Mouse (Mus musculus) effector memory CD4-positive, alpha-beta T cell, adult 5 months (primary cell): Measurements from ENCODE around the gene Unc5a. TPM values are rescaled to one million over a fixed set of nuclear protein-coding genes. Genes with fewer than 3 reads are reported as not detected.

ENCODE experiments used
- polyA plus RNA-seq: library from polyadenylated mRNA; unstranded; fragments of 100-300 nt; shearing (Covaris generic); gene quantifications from one replicate; pipeline ENCODE4 v1.2.1, GENCODE M21; 2017

The Unc5a gene
- polyA plus RNA-seq = 11.4 TPM

DNA sequence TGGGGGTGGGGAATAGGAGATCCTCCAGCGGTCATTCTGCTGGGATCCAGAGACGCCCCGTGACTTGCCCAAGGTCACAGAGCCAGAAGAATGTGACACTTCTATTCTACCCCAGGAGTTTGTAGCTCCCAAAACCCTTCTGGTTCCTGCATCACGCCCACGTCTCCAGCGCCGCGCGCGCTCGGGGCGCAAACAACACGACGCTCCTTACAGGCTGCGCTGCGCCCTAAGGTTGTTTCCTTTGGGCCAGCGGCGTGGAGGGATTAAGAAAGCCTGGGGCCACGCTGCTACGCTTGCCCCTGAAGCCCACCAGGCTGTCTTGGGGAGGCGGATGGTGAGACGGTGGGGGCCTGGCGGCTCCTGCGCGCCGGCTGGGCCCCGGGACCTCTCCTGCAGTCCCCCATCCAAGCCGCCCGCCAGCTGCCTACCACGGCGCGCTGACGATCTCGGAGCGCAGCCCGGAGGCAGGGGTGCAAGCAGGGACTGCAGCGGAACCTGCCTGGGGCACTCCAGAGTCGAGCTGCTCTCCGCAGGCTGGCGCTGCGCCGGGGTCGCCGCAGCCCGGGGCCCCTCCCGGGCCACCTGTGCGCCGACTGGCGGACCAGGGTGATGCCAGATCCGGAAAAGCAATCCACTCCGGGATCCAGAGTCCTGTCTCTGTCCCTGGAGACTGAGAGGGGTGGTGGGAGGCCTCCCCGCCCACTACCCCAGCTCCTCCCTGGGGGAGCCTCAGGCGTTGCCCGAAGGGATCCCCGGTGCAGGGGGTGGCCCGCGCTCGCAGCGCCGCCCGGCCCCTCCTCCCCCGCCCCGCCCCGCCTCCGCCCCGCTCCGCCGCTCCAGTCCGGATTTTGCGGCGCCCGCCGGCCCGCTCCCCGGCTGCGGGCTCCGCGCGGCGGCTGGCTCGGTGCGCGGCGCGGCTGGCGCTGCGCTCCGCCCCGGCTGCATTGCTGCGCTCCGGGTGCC, at the start of gene Unc5a:
TSS of gene Unc5a (plus strand) at position 881 of the 963 bp plus-strand sequence.

DNA sequence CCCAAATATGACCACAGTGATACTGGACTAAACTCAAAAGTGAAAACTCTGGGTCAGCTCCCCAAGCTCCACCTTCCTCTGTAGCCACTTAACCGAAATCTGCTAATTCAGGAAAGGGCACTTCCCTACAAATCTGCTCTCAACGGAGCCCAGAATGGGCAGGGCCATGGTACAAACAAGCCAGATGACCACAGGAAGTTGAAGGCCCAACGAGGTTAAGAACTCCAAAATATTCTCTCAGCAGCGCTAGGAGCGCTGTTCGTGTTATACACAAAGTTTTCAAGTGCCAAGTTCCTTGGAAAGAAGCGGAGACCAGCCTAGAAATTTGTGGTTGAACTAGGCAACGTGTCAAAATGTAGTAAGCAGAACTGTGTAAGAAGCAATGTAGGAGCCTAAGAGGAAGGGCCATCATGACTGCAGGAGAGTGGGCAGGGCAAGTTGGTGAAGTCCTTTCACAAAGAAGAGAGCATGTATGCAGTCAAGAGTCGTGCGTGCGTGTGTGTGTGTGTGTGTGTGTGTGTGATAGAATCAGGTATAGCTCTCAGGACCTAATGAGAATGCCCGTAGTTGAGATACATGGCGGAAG, 72.1 kb downstream of the Unc5a start, which contains the start of gene Hk3:
TSS of gene Hk3 (minus strand) at position 192 of the 586 bp plus-strand sequence.

Other genes starting within 250 kb of the Unc5a start
- not detected for gene Cdhr2, start 247.9 kb upstream of the Unc5a start, polyA plus RNA-seq
- not detected for gene Gprin1, start 199.5 kb upstream of the Unc5a start, polyA plus RNA-seq
- not detected for gene Sncb, start 182.8 kb upstream of the Unc5a start, polyA plus RNA-seq
- not detected for gene Eif4e1b, start 165.4 kb upstream of the Unc5a start, polyA plus RNA-seq
- gene Tspan17, start 160.0 kb upstream of the Unc5a start, polyA plus RNA-seq = 3.9 TPM
- gene Hk3, start 72.0 kb downstream of the Unc5a start, polyA plus RNA-seq = 0.17 TPM
- gene Uimc1, start 150.9 kb downstream of the Unc5a start, polyA plus RNA-seq = 73.6 TPM
- 14.8 TPM for gene Zfp346, start 155.9 kb downstream of the Unc5a start, polyA plus RNA-seq
- not detected for gene Gm17617, start 184.1 kb downstream of the Unc5a start, polyA plus RNA-seq
- not detected for gene Fgfr4, start 203.2 kb downstream of the Unc5a start, polyA plus RNA-seq